Mouse (Mus musculus): ENCODE data around the gene Tmem150a. TPM values are rescaled to one million over a fixed set of nuclear protein-coding genes. Genes with fewer than 3 reads are reported as not detected.

The Tmem150a gene
- total RNA-seq (2021): 10 to 100 TPM; 31.4 to 34.1 TPM
- long read RNA-seq, experiment 1, transcript Tmem150a-201 (8 exons, 1,546 nt): major isoform, 27 of 35 reads
- long read RNA-seq, experiment 1, partial matches to known transcripts: 4 of 35 reads
- long read RNA-seq, experiment 1, other reads (novel, unspliced or antisense): 4 of 35 reads
- long read RNA-seq, experiment 2, transcript Tmem150a-201 (8 exons, 1,546 nt): major isoform, 20 of 57 reads
- long read RNA-seq, experiment 2, partial matches to known transcripts: 33 of 57 reads
- long read RNA-seq, experiment 2, other reads (novel, unspliced or antisense): 4 of 57 reads

DNA sequence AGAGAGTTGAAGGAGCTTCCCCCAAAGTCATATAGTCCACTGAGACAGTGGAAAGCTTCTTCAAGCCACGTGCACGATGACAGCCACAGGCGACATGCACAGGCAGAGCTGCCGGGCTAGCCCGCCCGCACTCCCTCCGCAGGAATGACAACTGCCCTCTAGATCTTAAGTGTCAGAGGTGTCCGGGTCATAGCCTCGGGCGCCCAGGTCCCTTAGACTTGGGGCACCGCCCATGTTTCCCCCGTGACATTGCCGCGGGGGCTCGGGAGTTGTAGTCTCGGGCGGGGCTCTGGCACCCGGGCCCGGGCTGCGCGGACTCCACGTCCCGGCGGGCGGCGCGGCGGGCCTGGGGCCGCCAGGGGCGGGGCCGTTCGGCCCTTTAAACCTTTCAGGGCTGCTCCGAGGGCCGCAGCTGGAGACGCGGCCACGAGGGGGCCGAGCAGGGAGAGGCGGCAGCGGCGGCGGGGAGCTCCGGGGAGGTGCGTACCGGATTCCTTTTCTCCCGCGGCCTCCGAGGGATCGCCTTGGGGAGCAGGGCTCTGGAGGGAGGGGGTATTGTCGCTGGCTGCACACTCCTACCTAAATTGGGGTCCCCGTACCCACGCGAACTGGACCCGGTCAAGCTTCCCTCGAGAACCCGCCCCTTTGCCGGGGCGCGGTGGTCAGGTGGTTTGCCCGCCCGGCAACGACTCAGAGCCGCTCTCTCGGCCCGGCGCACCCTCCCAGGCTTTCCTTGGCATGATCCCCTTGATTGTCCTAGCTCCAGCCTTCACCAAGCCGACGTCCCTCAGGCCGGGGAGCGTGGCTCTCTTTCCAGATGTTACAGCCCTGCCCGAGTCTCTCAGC is at the start of gene Tmem150a:
Tmem150a (plus strand) TSS at position 382 of the 846 bp plus-strand sequence.
- peak; percentile 66 to 72 for DNase-seq (ENCODE audit: low spot score in 2 of 2)

DNA sequence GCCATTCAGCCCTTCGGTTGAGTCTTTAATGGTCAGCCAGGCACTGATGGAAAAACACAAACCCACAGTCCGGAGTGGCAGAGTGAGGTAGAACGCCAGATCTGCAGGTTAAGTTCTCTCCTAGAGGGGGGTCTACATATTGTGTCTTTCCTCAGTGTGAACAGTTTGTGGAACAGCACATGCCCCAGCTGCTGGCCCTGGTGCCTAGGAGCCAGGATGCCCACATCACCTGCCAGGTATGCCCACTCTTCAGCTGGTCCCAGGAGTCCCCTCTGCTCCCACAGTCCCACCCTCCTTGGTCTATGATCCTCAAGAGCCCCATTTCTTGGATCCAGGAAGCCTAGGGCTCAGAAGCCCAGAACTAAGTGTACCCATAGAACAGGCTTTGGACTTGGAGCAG is 43.0 kb upstream of the Tmem150a start:
- DNase-seq (ENCODE audit: low spot score in 2 of 2): no peak

DNA sequence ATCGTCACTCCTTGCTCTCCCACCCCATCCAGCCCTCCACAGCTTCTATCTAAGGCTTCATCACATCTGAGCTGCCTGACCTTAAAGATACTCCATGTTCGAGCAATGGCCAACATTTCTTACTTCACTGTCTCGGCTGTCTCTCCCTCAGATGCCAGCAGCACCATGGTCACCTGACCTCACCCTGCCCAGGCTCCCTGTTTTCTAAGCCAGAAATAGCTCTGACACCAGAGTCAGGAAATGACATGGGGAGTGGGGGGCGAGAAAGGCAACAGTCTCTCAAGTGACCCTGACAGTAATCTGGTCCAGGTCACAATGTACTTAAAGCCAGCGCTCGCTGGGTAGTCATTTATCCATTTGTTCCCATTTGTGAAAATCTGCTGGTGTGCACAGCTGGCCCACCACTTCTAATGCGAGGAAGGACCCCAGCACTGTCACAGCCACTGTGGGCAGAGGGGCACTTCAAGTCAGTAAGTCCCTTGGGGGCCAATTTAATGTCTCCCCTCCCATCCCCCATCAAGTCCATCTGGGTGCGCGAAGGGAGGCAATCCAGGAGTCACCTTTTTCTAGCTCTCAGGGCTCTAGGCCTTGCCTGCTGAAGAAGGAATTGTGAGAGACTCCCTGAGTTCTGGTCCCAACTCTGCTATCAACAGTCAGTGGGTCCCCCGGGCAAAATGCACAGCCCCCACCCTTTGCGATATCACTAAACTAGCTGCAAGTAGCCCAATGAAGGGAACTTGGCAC is 42.0 kb upstream of the Tmem150a start:
- DNase-seq (ENCODE audit: low spot score in 2 of 2): no peak

DNA sequence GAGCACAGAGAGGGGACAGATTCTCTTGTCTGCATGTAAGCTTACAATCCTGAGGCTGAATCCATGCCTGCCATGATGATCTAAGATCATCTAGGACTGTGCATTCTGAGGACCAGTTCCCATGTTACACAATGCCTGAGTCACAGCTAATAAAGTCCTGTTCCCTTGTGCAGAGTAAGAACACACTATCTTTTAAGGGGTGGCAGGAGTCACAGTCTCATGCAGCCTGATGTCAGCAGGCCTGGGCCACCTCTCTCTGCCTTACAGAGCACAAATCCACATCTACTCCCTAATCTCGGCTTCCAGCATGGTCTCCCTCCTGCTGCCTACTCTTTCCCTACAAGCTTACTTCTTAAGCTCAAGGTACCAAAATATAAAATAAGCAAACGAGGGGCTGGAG is 39.9 kb upstream of the Tmem150a start:
- no peak for DNase-seq (ENCODE audit: low spot score in 2 of 2)

DNA sequence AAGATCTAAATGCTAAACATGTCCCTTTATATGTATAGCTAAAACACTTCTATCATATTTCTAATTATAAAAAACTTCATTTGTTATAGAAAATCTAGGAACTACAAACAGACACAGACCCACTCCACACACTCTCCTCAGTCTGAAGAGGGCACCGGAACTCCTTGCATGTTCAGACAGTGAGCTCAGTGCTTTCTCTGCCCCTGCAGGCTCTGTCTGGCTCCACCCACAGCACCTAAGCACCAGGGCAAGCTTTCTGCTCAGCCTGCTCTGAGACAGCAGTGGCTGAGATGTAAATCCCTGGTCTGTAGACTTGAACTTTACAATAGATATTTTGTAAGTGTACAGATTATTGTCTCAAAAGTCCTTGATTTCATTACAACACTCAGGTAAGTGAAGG is 39.2 kb upstream of the Tmem150a start:
- DNase-seq (ENCODE audit: low spot score in 2 of 2): no peak

DNA sequence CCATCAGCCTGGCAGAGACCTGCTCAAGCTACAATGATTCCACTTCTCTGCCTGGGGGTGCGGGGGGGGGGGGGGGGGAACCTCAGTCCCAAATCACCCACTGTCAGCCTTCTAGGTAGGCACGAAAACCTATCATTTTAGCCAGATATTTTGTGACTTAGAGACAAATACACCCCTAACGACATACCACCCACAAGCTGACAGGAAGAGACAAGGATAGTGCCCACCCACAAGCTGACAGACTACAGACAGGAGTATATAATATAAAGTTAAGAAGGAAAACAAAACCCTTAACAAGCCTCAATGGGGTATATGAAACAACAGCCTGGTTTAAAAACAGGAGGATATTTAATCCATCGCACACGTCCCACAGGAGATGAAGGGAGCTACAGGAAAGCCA is 36.8 kb upstream of the Tmem150a start:
- no peak for DNase-seq (ENCODE audit: low spot score in 2 of 2)

DNA sequence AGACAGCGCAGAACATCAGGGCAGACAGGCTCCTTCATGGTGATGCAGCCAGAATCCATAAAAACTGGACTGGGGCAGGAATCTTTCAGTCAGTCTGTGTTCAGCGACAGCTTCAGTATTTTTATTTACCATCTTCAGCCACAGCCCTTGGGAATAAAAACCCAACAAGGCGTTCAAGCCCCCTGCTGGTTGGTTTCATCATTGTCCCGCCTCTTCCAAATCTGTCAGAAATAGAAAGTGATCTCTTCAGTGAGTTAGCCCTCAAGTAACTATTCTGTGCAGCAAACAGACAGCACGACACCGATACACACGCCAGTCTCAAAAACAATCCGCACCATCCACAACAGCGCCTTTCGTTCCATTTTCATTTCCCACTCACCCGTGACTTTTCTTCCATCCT is 36.2 kb upstream of the Tmem150a start:
- DNase-seq (ENCODE audit: low spot score in 2 of 2): no peak

DNA sequence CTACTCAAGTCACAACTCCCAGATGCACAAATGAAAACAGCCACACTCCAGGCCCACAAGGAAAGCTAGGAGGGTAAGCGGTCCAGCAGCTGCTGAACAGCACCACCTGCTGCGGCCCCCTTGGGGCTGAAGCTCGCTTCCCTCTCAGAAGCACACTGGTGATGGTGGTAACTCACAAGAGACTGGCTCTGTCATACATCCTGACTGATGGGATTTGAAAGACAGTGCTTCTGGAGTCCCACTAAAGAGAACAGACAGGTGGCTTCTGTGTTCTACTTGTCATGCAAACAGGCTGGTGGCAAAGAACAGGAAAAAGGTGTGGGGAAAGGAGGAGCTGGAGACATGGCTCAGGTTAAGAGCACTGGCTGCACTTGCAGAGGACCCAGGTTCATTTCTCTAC is 32.3 kb upstream of the Tmem150a start:
- no peak for DNase-seq (ENCODE audit: low spot score in 2 of 2)

DNA sequence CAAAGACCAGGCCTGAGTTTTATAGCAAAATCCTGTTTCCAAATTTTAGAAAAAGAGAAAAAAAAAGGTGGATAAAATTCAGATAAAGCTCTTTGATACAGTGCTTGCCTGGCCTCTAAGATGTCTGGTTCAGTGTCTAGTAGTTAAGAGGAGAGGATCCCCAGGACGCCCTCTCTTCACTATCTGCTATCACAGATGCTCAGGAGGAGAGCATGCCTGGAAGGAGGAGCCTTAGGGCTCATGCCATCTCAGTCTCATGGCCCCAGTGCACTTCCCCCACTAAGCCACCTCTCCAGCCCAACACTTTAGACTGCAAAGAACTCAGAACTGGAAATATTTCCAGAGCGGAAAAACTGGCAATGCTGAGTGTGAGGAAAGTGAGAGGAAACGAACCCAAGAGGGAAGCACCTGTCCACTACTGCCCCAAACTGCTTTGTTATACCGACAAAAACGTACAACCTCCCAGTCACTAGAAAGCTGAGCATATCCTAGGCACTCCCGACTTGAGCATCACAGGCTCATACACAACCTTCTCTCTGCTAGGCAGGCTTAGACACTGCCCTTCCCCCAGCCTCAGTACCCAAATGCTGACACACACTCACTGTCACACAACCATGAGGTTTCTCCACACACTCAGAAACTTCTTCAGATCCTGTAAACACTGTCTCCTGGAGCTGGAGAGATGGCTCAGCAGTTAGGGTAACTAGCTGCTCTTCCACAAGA is 31.3 kb upstream of the Tmem150a start:
- DNase-seq (ENCODE audit: low spot score in 2 of 2): no peak

DNA sequence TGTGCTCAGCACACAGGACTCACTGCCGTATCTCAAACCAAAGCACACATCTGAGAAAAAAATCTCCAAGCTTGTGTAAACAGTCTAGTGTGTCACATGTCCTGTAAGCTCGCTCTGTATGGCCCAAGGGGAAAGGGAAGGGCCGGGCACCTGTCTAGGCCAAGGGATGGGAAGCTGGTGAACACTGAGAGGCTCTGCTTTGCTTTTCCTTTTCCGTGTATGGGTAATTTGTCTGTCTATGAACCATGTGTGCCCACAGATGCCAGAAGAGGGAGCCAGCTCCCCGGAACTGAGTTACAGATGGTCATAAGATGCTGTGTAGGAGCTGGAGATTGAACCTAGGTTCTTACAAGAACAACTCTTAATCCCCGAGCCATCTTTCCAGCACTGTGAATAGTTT is 29.0 kb upstream of the Tmem150a start:
- DNase-seq (ENCODE audit: low spot score in 2 of 2): no peak

DNA sequence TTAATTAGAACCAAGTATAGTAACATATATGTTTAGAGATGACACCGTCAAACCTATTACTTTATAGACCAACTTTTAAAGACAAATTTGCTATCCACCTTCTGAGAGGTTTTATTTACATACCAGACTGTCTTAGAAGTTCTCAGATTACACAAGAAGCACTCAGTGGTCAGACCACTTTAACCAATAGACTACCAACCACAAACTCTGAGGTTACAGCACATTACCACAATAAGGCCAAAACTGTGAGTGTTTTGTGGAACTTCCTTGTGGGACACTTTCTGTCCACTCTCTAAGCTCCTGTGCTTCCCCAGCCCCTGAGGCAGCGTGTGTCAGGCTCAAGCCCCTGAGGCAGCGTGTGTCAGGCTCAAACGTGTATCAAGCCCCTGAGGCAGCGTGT is 26.2 kb upstream of the Tmem150a start:
- DNase-seq (ENCODE audit: low spot score in 2 of 2): no peak

DNA sequence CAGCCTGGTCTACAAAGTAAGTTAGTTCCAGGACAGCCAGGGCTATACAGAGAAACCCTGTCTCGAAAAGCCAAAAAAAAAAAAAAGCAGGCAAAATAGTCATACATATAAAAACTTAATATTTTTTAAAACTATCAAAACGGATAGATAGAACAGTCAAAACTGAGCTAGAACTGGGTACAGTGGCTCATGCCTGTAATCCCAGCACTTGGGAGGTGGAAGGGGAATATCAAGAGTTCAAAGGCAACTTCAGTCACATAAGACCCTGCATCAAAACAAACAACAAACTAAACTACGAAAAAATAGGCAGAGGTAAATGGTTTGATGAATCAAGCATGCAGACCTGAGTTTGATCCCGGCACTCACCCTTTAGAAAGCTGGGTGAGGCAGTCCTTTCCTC is 25.1 kb upstream of the Tmem150a start:
- no peak for DNase-seq (ENCODE audit: low spot score in 2 of 2)

DNA sequence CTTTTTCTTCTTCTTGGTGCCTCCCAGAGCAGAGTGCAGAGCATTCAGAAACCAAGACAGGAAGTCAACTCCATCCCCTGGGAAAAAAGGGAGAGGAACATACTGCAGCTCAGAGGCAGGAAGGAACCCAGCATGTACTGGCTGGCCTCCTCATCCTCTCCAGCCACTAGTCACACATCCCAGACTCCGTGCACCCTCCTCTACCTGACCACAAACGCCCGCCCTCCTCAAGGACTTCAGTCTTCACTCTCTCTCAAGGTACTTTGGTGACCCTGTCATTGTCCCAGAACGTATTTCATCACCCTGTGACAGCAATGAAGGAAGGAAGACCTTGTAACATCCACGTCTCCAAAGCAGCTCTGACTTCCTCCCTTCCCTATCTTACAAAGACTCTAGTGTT is 22.1 kb upstream of the Tmem150a start:
- no peak for DNase-seq (ENCODE audit: low spot score in 2 of 2)

DNA sequence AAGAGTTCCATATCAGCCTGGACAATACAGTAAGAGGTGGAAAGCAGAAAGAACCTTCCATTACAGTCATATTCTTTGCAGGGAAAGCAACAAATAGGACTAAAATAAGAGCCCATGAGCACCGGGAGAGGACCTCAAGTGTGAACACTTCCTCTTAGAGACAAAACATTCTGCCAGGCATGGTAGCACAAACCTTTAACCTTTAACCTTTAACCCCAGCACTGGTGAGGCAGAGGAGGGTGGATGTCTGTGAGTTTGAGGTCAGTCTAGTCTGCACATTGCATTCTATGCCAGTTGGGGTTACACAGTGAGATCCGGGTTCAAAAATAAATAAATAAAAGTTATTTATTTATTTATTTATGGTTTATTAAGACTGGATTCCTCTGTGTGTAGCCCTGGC is 14.8 kb upstream of the Tmem150a start:
- no peak for DNase-seq (ENCODE audit: low spot score in 2 of 2)

DNA sequence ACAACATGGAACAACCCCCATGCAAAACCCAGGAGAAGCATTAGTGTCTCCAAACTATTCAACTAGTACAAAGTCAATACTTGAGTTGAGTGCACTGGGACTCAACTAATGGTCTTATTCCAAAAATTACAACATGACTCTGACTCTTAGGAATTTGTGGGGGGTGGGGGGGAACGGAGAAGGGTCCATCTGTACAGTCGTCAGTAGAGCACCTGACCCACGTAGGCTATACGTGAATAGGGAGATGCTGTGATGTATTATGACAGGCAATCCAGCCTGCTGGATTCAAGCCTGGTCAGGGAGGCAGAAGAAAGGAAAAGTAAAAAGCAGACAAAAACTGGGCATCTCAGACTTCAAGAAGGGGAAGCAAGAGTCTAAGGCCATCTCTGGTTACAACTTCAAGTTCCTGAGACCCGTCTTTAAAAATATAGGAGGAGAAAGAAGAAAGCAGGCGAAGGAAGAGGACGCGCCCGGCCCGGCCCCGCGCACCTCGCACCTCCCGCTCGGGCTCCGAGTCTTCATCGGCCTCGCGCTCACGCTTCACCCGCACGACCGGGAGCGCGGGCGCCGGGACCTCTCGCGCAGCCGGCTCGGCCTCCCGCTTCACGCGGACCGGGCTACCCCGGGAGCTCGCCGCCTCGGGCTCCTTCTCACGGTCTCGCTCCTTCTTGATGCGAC is 10.7 kb upstream of the Tmem150a start:
- no peak for DNase-seq (ENCODE audit: low spot score in 2 of 2)

DNA sequence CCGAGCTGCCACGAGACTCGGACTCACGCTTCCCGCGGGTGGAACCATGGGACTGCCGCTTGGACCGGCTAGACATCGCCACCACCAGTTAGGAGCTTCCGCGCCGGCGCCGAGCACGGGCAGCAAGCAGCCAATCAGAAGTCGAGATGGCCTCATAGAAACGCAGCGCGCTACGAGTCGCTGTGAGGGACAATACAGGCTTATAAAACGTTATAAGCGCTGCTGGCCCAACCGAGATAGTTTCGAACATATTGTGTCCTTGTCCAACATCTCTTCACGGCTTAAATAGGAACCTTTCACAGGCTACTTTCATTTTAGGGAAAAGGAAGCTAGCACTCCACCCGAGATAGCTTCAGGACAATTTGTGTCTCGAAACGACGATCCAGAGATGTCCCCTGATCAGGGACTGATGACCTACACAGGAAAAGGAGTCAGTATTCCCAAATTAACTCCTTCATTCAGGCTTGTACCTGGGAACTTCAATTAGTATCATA is 10.1 kb upstream of the Tmem150a start, which contains the start of gene Usp39:
Usp39 (minus strand) TSS at position 111 of the 494 bp plus-strand sequence.
- DNase-seq (ENCODE audit: low spot score in 2 of 2): peak; percentile 70 to 82

DNA sequence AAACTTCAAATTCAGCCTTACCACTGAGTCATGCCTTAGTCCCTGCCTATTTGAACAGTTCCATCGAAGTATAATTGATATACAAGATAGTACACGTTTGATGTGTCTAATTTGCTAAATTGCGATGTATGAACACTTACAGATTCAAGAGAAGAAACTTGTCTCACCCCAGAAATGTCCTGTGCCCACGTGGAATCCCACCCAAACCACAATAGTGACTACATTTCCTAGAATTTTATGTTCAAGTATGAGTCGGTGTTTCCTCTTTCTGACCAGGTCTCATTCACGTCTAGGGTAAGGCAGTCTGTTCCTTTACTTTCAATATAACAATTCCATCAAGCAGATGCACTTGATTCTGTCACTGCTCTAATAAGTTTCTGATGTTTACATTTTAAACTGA is 9.6 kb upstream of the Tmem150a start:
- no peak for DNase-seq (ENCODE audit: low spot score in 2 of 2)

DNA sequence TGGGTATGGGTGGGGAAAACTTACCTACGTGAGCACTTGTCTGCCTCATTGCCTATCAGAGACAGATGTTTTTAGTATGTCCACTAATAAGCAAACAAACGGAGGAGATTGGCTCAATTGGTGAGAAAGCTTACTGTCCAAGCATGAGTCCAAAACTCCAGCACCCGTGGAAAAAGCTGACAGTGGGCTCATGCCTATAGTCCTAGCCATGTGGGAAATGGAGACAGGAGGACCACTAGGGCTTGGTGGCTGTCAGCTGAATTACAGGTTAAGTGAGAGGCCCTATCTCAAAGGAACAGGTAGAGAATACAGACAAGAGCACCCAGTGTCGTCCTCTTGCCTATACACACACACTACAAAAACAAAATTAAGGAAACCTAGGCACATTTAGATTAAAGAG is 9.0 kb upstream of the Tmem150a start:
- DNase-seq (ENCODE audit: low spot score in 2 of 2): no peak

DNA sequence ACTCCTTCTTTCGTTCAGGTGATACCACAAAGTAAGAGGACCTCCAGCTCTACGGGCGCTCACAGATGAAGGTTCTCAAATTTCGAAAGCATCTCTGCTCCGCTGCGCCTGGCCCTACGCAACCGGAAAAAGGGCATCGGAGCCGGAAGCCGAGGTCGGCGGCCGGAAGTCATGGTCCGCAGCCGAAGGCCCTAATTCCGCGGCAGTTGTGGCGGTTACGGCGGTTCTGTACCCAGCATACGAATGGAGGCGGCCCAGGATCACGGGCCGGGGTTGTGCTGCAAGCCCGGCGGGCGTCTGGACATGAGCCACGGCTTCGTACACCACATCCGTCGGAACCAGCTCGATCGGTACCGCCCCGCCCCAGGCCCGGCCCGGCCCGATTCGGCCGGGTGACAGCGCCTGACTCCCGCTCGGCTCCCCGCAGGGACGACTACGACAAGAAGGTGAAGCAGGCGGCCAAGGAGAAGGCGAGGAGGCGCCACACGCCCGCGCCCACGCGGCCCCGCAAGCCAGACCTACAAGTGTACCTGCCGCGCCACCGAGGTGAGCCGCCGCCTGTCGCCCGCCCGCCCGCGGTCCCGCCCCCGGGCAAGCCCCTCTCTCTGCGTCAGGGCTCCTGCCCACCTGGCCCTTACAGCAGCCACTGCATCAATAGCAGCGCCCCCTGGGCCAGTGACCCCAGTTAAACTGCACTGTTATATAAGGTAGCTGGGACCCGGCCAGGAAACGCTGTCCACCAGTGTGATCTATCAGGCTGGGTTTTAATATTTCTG is 7.9 kb upstream of the Tmem150a start, which contains the start of gene 0610030E20Rik:
0610030E20Rik (plus strand) TSS at position 152 of the 776 bp plus-strand sequence.
- peak; percentile 56 to 57 for DNase-seq (ENCODE audit: low spot score in 2 of 2)

DNA sequence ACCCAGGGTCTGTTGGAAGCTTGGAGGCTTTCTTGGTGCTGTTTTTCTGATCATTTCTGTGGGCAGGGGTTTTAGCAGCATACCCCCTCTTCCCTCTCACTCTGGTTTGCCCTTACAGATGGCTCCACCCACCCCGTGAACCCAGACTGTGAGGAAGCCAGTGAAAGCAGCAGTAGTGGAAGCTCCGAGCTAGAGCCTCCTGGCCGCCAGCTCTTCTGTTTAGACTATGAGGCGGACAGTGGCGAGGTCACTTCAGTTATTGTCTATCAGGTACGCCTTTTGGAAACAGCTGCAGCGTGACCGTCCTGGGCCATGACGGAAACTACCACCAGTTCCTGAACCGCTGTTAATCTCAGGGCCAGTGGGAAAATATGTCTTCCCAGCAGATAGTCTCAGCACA is 6.8 kb upstream of the Tmem150a start:
- DNase-seq (ENCODE audit: low spot score in 2 of 2): no peak
